Mouse (Mus musculus) right cerebral cortex, postnatal 10 days (tissue): Measurements from ENCODE around the gene Ston1.
A peak's percentile ranks its signal among the peaks of the same experiment; 100 is the strongest.

ENCODE experiments used
- DNase-seq, 2 experiments: peaks; one replicate each; pipeline ENCODE4 v3.0.0; 2021; ENCODE audit warnings: low spot score in 2 of 2

Gene Ston1

DNA sequence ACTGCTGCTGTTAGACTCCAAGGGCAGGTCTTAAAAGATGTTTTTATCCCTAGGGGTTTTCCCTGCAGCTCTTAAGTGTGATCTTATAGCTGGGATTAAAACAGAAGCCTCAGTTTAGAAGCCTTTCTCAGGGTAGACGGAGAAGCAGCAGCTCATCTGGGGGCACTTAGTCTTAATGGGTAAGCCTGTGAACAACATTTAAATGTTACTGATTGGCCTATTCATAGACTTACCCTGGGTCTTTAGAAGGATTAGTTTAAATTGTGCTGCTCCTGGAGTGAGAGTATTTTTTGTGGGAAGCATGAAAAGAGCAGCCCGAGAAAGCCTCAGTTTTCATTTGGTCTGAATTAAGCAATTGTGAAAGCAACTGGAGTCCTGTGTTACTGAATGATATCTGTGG lies 72.4 kb downstream of the Ston1 start:
- peak in 1 of 2 experiments; percentile 15 for DNase-seq

GRCm38 (mm10) chr17:88670800-88671199 lies 73.3 kb downstream of the Ston1 start:
- no peak for DNase-seq

DNA sequence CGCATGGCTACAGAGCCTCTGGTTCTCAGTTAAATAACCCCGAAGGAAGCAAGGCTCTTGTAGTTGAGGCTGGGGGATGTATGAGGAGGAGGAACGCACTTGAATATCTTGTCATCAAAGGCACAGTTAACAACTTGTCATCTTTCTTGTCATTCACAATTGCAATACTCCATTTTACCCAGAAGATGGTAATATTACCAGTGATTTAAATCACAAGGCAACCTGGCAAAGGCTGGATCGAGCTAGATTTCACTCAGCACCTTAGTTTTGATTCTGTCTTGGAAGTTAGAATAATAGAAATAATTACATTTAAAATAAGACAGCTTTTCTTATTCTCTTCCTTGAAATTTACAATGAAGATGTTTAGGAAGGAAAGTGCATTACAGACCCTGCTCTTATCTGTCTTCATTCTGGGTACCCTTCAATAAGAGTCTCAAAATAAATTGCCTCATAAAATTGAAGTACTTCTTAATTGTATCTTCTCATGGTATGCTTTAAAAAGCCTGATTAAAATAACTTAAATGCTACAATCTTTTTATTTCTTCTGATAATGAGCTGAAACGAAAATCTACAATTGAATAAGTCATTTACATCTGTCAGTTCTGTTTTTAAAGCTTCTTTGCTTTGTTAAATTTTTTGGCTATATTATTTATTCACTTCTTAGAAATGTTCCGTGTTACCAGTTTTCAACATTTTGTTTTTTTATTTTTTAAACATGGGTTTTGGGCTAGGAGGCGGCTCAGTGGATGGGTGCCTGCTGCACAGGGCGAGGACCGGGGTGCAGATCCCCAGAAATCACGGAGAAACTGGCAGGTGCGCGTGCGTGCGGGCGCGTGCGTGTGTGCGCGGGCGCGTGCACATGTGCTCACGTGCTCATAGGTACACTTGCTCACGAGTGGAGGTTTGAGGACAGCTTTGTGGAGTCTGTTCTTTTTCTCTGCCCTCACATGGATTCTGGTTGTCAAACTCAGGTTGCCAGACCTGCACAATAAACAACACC lies 78.1 kb downstream of the Ston1 start:
- DNase-seq: peak in 1 of 2 experiments; percentile 27

DNA sequence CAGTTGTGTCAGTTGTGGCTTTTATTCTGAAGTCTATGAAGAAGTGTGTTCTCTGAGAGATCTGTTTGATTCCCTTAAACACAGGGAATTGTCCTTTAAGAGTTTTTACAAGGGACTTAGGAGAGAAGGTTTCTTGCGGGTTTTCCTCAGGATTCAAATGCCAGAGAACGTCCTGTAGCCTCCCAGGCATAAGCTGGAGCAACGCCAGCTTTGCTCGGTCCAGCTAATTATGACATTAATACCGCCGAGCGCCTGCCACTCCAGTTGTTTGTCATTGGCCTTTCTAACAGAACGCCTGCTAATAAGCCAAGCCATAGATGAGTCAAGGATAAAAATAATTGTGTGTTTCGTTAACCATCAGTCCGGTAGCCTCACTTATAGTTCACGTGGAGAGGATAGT lies 90.7 kb downstream of the Ston1 start:
- no peak for DNase-seq

GRCm38 (mm10) chr17:88696656-88697333 lies 99.3 kb downstream of the Ston1 start:
- peak in 1 of 2 experiments; percentile 38 for DNase-seq

DNA sequence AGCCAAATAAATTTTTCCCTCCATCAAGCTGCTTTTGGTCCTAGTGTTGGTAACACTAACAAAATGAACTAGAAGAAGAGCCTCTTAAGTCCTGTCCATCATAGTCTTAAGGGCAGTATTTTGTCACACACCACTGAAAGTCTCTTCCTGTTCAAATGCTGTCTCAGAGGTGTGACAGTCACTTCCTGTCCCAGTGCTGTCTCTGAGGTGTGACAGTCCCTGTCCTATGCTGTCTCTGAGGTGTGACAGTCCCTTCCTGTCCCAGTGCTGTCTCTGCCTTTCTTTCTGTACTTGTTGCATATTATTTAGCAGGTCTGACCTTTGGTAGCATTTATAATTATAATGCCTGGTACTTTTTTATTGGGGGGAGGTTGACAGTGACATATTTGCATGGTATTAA lies 103.4 kb downstream of the Ston1 start:
- no peak for DNase-seq

- DNase-seq: no peak
These were observed 104.9 kb downstream of the Ston1 start for GRCm38 (mm10) chr17:88702345-88702744.

DNA sequence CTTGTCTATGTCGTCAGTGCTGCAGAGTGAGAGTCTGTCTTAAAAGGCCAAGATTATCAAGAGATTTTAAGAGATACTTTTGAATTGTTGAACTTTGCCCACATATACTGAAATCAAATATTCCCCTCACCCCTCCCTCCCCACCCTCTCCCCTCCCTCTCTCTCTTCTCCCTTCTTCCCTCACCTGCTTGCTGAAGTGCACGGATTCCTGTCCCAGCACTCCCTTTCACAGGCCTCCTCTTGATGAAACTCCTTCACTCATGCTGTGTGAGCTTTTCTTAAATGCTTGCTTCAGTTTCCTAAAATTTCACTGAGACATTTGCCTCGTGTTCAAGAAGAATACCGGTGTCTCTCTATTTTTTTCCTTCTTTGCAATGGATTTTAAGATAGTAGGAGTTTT lies 105.6 kb downstream of the Ston1 start:
- DNase-seq: no peak

DNA sequence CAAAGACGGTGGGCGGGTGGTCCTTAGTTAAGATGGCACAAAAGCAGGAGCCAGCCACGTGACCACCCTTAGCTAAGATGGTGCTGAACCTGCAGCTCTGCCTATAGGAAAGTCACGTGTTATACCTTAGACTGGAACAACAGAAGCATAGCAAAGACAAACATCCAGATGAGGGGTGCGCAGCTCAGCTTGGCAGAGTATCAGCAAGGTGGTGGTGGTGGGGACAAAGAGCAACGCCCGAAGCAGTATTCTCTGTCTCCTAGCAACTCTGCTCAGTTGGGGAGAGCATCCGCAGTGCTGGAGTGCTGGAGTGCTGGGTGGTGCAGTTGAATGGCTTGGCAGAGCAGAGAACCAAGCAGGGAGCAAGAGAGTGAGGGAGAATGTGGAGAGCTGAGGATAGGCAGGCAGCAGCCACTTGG lies 108.8 kb downstream of the Ston1 start:
- DNase-seq: no peak
